Comparison of ENCODE assay signal across 8 mouse cellular contexts in the genomic region with DNA sequence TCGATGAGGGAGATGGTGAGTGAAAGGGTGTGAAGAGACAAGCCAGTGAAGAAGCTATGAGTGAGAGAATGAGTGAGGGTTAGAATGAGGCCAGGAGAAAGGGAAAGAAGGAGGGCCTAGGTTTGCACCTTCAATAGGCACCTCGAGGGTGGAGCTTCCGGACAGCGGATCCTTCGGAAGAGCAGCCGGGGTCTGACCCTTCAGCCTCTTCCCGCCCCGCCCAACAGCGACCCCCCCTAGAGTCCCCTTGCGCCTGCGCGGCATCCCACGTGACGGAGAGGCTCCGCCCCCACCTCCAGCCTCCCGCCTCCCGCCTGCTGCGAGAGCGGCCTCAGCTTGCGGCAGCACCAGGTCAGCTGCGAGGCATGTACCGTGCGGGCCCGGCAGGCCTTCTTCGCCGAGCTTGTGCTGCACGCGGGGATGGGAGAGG. TPM values are rescaled to one million over a fixed set of nuclear protein-coding genes. Genes with fewer than 3 reads are reported as not detected.
DNase-seq lines count a peak whose midpoint lies in the region; ATAC-seq and TF ChIP-seq lines count a peak whose summit lies in the region.

TSS of gene Klhl22 (plus strand) at position 275 of the 430 bp plus-strand sequence.

- peak; percentile 61 to 93 for TF ChIP-seq POLR2A in MEL (IDR thresholded peaks at IDR 0.05; ENCODE audit: control insufficient read depth in 1 of 2, insufficient read depth in 1 of 2, low read depth in 1 of 2, low read length in 2 of 2, poor library complexity in 1 of 2)
- peak; percentile 81; the same call in 1 of the 2 replicates for TF ChIP-seq POLR2A in lung, adult 2 months (IDR thresholded peaks at IDR 0.05; ENCODE audit: borderline replicate concordance, extremely low read depth, low read depth, low read length)

- no peaks in the 10 kb centered on the region for H3K27me3 ChIP-seq in MEL (ENCODE audit: control insufficient read depth in 1 of 2, insufficient read depth in 2 of 2, low read length in 2 of 2)

- WGBS in lung, adult 2 months = 1% methylated on average over 28 of the region's 28 CpGs

- peaks cover under 1 to 32% of the 10 kb centered on the region in 2 experiments for H3K36me3 ChIP-seq in MEL (ENCODE audit: control insufficient read depth in 1 of 2, insufficient read depth in 2 of 2, low read length in 2 of 2)

- H3K4me1 ChIP-seq in MEL (ENCODE audit: control insufficient read depth in 1 of 2, insufficient read depth in 2 of 2, low read length in 2 of 2) = peaks cover 19 to 30% of the 10 kb centered on the region in 2 experiments
- H3K4me1 ChIP-seq in lung, adult 2 months (ENCODE audit: control insufficient read depth, insufficient read depth, low read length) = no peaks in the 10 kb centered on the region

- DNase-seq in MEL (ENCODE audit: low read depth, low spot score) = peak; percentile 95
- peak; percentile 91 for DNase-seq in cerebellum, adult 8-10 months
- DNase-seq in forelimb bud, embryonic 11.5 days (ENCODE audit: low read depth, low spot score) = peak; percentile 84
- DNase-seq in heart, postnatal 4 days = peak; percentile 96
- DNase-seq in layer of hippocampus, adult 2 months (ENCODE audit: low spot score in 2 of 2) = peak; percentile 87 to 93
- peak; percentile 92 for DNase-seq in lung, adult 2 months
- DNase-seq in testis, postnatal 14 days (ENCODE audit: low spot score) = peak; percentile 94

- 0 out of 6 replicates have a peak, but pooled peaks of 1 of the 3 experiments have one; percentile 4 for TF ChIP-seq CTCF in MEL (IDR thresholded peaks at IDR 0.05 in 2 of 3, conservative IDR thresholded peaks at IDR 0.05 in 1 of 3; ENCODE audit: control insufficient read depth in 1 of 3, insufficient read depth in 1 of 3, low read depth in 2 of 3, low read length in 3 of 3, poor library complexity in 1 of 3, severe bottlenecking in 1 of 3)
- TF ChIP-seq CTCF in layer of hippocampus, adult 2 months (conservative IDR thresholded peaks at IDR 0.05) = no peak
- TF ChIP-seq CTCF in lung, adult 2 months (IDR thresholded peaks at IDR 0.05; ENCODE audit: insufficient read depth, low read length) = no peak

- H3K9ac ChIP-seq in MEL (ENCODE audit: control insufficient read depth, low read depth, low read length, poor library complexity, severe bottlenecking) = peak within 1 kb of the TSS; percentile 80

- H3K9me3 ChIP-seq in MEL (replicated peaks; ENCODE audit: insufficient read depth, low read length) = no peaks in the 10 kb centered on the region

- H3K79me2 ChIP-seq in MEL (ENCODE audit: control insufficient read depth, insufficient read depth, low read length, poor library complexity) = peaks cover 31% of the 10 kb centered on the region

- ATAC-seq in neutrophil, adult 5-6 weeks (ENCODE audit: extremely low read depth, insufficient number of reproducible peaks, low FRiP score, poor library complexity, severe bottlenecking) = peak; percentile 63

- H3K27ac ChIP-seq in MEL (ENCODE audit: control insufficient read depth, low read depth, low read length) = peak within 1 kb of the TSS; percentile 93
- peak within 1 kb of the TSS; percentile 89 for H3K27ac ChIP-seq in layer of hippocampus, adult 2 months

- peak within 1 kb of the TSS; percentile 75 to 86 for H3K4me3 ChIP-seq in MEL (ENCODE audit: control insufficient read depth in 1 of 2, insufficient read depth in 1 of 2, low read depth in 2 of 2, low read length in 2 of 2)
- H3K4me3 ChIP-seq in layer of hippocampus, adult 2 months = peak within 1 kb of the TSS; percentile 59
- peak within 1 kb of the TSS; percentile 73 for H3K4me3 ChIP-seq in lung, adult 2 months (replicated peaks; ENCODE audit: extremely low read depth, low read depth, low read length)

- TF ChIP-seq RAD21 in MEL (IDR thresholded peaks at IDR 0.05; ENCODE audit: low read depth, low read length) = no peak

- TF ChIP-seq EP300 in MEL (IDR thresholded peaks at IDR 0.05; ENCODE audit: low read depth in 1 of 2, low read length in 2 of 2) = no peak; a peak in 1 of 4 replicates

TF ChIP-seq in MEL, 35 proteins besides CTCF, POLR2A, EP300 and RAD21:
- TF ChIP-seq MAX (IDR thresholded peaks at IDR 0.05; ENCODE audit: low read length) (peak; percentile 95), ZMIZ1 (IDR thresholded peaks at IDR 0.05; ENCODE audit: low read depth, low read length) (peak; percentile 78), POLR2AphosphoS2 (IDR thresholded peaks at IDR 0.05; ENCODE audit: low read length) (peak; percentile 89), SIN3A (IDR thresholded peaks at IDR 0.05; ENCODE audit: low read length) (peak; percentile 63; the same call in 1 of the 2 replicates), ETS1 (IDR thresholded peaks at IDR 0.05; ENCODE audit: low read depth, low read length) (peak; percentile 41; the same call in 1 of the 2 replicates), ZC3H11A (IDR thresholded peaks at IDR 0.05; ENCODE audit: low read depth, low read length) (no peak), CHD2 (IDR thresholded peaks at IDR 0.05; ENCODE audit: low read length) (no peak), MAFK (IDR thresholded peaks at IDR 0.05; ENCODE audit: borderline replicate concordance, low read depth, low read length) (no peak), MAZ (IDR thresholded peaks at IDR 0.05; ENCODE audit: low read depth, low read length) (peak; percentile 92), MXI1 (IDR thresholded peaks at IDR 0.05; ENCODE audit: low read depth, low read length) (peak; percentile 68; the same call in 1 of the 2 replicates), USF1 (IDR thresholded peaks at IDR 0.05; ENCODE audit: low read depth, low read length) (peak; percentile 99), NRF1 (IDR thresholded peaks at IDR 0.05; ENCODE audit: insufficient read depth, low read depth, low read length, poor library complexity, severe bottlenecking) (peak; percentile 97), UBTF (IDR thresholded peaks at IDR 0.05; ENCODE audit: borderline replicate concordance, insufficient read depth, low read depth, low read length) (peak; percentile 66; the same call in 1 of the 2 replicates), HCFC1 (IDR thresholded peaks at IDR 0.05; ENCODE audit: low read depth, low read length) (peak; percentile 74), NELFE (IDR thresholded peaks at IDR 0.05; ENCODE audit: low read depth, low read length) (peak; percentile 83), CHD1 (IDR thresholded peaks at IDR 0.05; ENCODE audit: low read depth, low read length) (no peak), JUND (IDR thresholded peaks at IDR 0.05; ENCODE audit: low read depth, low read length) (no peak), TBP (IDR thresholded peaks at IDR 0.05; ENCODE audit: low read depth, low read length) (peak; percentile 77), MYC (IDR thresholded peaks at IDR 0.05; ENCODE audit: low read depth, low read length) (0 out of 2 replicates have a peak, but pooled peaks have one; percentile 40), GATA1 (IDR thresholded peaks at IDR 0.05; ENCODE audit: low read depth, low read length) (no peak), ELF1 (IDR thresholded peaks at IDR 0.05; ENCODE audit: low read depth, low read length) (peak; percentile 72; the same call in 1 of the 2 replicates), KAT2A (conservative IDR thresholded peaks at IDR 0.05; ENCODE audit: low read depth, low read length) (no peak), ZKSCAN1 (IDR thresholded peaks at IDR 0.05; ENCODE audit: low read depth, low read length) (no peak), E2F4 (IDR thresholded peaks at IDR 0.05; ENCODE audit: borderline replicate concordance, low read depth, low read length) (peak; percentile 68; the same call in 1 of the 2 replicates), POLR2AphosphoS5 (IDR thresholded peaks at IDR 0.05; ENCODE audit: borderline replicate concordance, low read depth, low read length) (no peak), RCOR1 (IDR thresholded peaks at IDR 0.05; ENCODE audit: low read depth, low read length) (no peak), TCF12 (IDR thresholded peaks at IDR 0.05; ENCODE audit: low read depth, low read length) (peak; percentile 62), TAL1 (IDR thresholded peaks at IDR 0.05; ENCODE audit: low read length) (no peak), USF2 (IDR thresholded peaks at IDR 0.05; ENCODE audit: borderline replicate concordance in 1 of 2, insufficient read depth in 1 of 2, low read depth in 1 of 2, low read length in 2 of 2) (peak; percentile 77 to 92)
TF ChIP-seq in MEL: peak in this region for 18.

RNA-seq across cellular contexts. Expression of gene Klhl22, which starts in this region (rescaled TPM):
- 93.6 and 97.0 TPM in 2 replicates for total RNA-seq in MEL (2012; rRNA removed)
- 100 to 1,000 TPM in 1 of 2 experiments, 10 to 100 TPM in 1; 82.4 to 191 TPM for polyA plus RNA-seq in MEL (2012; ENCODE audit: insufficient read depth in 1 of 2, insufficient read length in 2 of 2, low read depth in 1 of 2, low replicate concordance in 2 of 2, missing spikeins in 1 of 2)
- total RNA-seq in heart, postnatal 4 days (2021) = 10 to 100 TPM; 24.6 to 25.1 TPM
- 100 to 1,000 TPM; 101 TPM for total RNA-seq in layer of hippocampus, adult 2 months (2021)
- polyA plus RNA-seq in lung, adult 2 months (2012; rRNA removed) = 39.4 and 42.0 TPM in 2 replicates
- total RNA-seq in neutrophil, adult 5-6 weeks (2017) = 8.6 and 10.5 TPM in 2 replicates

Comparison
In these comparisons a context has a peak if more than half of its experiments do, and no peak if none do; other contexts are left out.
1. Peak in every context shown above with its lines: DNase-seq, ATAC-seq, H3K4me3 ChIP-seq and H3K27ac ChIP-seq.